Mouse (Mus musculus) thymus, postnatal 36 days (tissue): ENCODE measurements around the gene Olfr1352.
"Not testable (repeated sequence)": the region's sequence is repeated elsewhere in the genome, so short reads cannot be mapped to it uniquely, and the experiment has no call there.

Experiments
- DNase-seq, 2 experiments: peaks; one replicate each; pipeline ENCODE4 v3.0.0; 2022; ENCODE audit warnings: mixed read lengths in 2 of 2

The Olfr1352 gene

DNA sequence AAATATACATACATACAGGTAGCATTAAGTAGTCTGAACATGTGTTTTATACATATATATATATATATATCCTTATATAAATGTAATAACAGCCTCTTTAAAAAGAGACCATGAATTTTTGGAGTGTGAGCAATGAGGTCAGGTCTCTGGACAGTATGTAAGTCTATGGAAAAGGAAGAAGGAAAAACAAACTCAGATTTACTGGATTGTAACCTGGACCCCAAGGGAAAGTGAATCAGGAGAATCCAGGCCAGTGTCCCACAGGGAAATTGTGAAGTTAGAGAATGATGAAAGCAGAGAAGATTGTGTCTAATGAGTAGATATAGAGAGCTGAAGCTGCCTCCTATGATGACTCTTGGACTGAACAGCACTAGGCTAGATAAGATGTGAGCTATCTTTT lies at the start of gene Olfr1352:
TSS of gene Olfr1352 (plus strand) at position 301 of the 400 bp plus-strand sequence.
- no peak for DNase-seq

DNA sequence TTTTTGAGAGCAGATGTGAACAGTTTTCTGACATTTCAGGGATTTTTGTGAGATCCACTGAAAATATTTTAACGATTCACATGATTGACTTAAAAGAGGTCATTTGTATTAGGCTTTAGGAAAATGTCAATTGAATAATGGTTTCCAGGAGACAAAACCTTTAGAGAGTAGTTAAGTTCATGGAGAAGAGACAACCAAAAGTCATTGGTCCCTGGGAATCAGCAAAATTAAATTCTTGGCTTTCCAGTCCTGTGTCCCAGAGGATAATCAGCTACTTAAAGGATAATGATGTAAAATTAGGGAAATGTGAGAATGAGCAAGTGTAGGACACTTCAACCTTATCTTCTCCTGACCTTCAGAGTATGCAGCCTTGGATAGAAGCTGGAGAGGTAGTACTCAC lies 30.5 kb upstream of the Olfr1352 start, which contains the start of gene Olfr8:
TSS of gene Olfr8 (plus strand) at position 301 of the 400 bp plus-strand sequence.
- not testable (repeated sequence) for DNase-seq

DNA sequence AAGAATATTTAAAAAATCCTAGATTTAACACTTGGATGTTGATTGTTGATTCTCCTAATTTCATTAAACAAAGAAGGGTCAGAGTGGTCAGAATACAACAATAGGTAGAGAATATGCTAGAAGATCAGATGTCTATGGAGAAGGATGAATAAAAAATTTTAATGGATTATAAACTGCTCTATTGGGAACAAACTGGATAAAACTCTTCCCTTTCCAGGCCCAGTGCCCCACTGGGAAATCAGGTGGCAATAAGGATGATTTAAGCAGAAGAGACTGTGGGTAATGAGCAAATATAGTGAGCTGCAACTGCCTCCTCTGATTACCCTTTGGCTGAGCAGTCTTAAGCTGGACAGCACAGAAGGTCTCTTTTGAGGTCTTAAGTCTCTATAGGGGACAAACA lies 17.8 kb upstream of the Olfr1352 start, which contains the start of gene Olfr1353:
TSS of gene Olfr1353 (plus strand) at position 301 of the 400 bp plus-strand sequence.
- not testable (repeated sequence) for DNase-seq

DNA sequence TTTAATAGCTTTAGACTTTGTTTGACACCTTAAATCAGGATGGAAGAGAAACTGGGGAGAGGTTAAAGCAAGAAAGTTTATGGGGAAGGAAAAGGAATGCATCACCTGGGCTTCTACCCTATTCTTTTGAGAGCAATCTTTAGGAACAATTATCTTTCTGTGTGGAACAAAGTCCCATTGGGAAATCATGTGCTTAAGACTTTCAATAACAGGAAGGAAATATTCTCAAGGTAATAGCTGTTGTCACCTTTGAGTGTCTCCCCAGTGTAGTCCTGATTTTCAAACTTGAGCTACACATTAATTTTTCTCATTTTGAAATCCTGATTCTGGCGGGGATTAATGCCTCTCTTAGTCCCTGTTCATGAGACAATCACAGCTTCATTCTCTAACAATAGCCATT lies 31.3 kb downstream of the Olfr1352 start, which contains the start of gene Olfr1351:
TSS of gene Olfr1351 (plus strand) at position 301 of the 400 bp plus-strand sequence.
- no peak for DNase-seq

DNA sequence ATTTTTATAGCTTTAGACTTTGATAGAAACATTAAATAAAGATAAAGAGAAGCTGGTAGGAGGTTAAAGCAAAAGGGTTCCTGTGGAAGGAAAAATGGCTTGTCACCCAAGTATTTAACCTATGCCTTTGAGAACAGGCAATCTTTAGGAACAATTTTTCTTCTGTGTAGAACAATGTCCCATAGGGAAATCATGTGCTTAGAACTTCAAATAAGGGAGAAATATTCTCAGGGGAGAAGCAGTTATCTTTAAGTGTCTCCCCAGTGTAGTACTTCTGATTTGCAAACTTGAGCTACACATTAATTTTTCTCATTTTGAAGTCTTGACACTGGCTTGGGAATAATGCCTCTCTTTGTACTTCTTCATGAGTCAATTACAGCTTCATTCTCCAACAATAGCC lies 47.6 kb downstream of the Olfr1352 start, which contains the start of gene Olfr57:
TSS of gene Olfr57 (plus strand) at position 301 of the 400 bp plus-strand sequence.
- no peak for DNase-seq
